Mouse (Mus musculus) skeletal muscle tissue, adult 2 months (tissue): ENCODE data around the gene Myo5a.

Source experiments
- DNase-seq: peaks from one replicate; pipeline ENCODE4 v3.0.0-alpha.2; 2012; ENCODE audit warnings: low read depth, low spot score

Myo5a gene

DNA sequence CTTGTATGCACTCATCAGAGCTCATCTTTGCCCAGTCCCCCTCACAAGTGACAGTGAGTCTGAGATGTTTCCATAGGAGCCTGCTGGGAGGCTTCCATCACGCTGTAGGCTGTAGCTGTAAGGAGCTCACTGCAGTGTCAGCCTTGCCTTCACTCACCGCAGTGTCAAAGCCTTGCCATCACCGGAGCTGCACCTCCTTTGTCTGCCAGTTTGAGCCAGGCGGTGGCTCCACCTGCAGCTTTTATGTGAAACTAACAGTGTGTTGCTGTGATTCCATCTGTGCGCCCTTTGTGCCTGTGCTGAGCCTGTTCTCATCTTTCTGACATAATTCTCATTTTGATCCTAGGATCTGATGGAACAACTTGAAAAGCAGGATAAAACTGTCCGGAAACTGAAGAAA lies 126.5 kb downstream of the Myo5a start:
- no peak for DNase-seq

DNA sequence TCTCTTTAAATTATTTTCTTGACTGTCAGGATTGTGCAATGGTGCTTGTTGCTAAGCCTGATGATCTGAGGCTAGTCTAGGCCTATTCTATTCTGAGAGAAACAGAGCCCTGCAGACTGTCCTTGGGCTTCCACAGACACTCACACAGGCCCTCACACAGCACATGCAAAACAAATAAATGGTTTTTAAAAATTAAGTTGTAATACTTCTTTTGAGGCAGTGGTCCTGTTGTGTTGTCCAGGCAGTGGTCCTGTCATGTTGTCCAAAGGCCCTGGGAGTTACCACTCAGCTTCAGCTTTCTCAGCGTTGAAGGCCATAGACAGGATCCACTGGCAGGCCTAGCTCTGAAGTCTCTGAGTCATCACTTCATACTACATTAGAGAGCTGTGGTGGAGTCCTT lies 130.7 kb downstream of the Myo5a start:
- DNase-seq: no peak

DNA sequence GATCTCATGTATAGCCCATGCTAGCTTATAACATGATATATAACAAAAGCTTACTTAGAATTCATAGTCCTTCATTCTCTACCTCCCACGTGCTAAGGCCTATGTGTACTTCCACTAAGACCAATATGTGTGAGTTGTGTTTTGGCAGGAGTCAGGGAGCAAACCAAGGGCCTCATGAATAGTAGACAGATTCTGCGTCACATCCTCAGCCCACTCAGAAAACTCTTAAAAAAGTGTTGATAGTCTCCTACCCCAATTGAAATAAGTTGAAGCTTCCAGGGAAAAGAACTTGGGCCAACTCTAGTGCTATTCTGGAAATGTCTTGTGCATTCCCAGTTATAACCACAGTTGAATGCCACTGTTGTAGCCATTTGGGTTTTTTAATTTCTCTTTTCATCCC lies 131.2 kb downstream of the Myo5a start:
- no peak for DNase-seq

DNA sequence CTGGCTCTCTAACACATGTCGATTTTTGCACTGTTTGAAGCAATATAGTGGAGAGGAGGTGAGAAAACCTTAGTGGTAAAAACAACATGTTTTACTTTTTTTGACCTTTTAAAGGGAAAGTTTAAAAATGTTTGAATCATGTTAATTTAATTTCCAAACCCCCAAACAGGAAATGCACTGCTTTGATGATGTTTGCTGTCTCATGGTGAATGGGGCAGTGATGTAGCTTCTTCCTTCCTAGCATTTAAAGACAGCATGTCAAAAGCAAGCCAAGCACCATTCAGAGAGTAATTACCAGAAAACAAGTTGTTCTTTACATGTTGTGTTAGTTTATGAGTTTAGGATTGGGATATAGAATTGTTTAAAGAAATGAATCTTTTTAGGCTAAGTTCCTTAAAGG lies 138.4 kb downstream of the Myo5a start:
- no peak for DNase-seq

DNA sequence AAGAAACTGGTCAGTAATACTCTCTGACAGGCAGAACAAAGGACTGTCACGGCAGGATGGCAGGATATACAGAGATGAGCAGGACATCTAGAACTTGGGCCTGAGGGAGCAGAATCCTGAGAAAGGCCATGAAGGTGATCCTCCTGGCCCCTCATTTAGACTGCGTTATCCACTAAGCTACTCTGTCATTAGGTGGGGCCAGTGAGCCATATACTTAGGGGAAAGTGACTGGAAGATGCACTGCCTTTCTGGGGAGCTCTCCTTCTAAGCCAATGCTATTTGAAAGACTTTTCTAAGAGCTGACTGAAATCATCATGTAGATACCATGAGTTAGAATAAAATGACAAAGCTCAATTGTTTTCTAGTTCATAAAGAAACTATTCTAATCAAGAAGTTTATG lies 139.5 kb downstream of the Myo5a start:
- DNase-seq: peak; percentile 10

DNA sequence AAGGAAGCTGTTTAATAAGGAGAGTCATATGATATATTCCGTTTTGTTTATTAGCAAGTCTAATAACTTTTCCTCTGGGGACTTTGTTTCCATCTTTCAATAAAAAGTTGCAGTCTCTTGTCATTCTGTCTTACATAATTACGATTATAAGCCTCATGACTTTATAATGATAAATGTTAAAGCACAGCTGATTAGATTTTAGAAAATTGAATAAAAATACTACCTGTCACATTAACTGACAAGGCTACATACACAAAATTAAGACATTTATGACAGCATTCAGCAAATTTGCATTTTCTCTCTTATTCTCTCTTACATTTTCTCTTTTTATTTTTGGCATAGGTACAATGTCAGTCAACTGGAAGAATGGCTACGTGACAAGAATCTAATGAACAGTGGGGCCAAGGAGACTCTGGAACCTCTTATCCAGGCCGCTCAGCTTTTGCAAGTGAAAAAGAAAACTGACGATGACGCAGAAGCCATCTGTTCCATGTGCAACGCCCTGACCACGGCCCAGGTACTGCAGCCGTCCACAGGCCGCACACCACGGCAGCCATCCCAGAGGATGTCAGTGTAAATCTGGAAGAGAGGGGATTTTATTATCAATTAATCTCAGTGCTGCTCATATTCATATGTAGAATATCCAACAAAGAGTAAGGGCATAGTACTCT lies 144.1 kb downstream of the Myo5a start:
- no peak for DNase-seq

DNA sequence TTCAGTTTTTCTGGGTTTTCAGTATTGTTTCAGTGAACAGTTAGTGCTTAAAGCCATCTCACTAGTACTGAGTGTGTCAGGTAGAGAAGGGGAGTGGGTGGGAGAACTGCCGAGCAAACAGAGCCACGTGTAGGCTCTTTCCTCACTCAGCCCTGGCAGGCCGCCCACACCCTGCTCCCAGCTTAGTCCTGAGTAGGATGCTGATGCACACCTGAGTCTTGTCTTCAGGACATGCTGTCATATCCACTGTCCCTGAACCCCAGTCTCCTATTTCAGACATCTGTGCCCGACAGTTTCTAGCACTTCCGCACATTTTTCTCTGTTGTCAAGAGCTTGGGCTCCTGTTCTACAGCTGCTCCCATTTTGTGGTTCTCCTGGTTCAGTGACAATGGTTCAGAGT lies 149.1 kb downstream of the Myo5a start:
- DNase-seq: no peak

DNA sequence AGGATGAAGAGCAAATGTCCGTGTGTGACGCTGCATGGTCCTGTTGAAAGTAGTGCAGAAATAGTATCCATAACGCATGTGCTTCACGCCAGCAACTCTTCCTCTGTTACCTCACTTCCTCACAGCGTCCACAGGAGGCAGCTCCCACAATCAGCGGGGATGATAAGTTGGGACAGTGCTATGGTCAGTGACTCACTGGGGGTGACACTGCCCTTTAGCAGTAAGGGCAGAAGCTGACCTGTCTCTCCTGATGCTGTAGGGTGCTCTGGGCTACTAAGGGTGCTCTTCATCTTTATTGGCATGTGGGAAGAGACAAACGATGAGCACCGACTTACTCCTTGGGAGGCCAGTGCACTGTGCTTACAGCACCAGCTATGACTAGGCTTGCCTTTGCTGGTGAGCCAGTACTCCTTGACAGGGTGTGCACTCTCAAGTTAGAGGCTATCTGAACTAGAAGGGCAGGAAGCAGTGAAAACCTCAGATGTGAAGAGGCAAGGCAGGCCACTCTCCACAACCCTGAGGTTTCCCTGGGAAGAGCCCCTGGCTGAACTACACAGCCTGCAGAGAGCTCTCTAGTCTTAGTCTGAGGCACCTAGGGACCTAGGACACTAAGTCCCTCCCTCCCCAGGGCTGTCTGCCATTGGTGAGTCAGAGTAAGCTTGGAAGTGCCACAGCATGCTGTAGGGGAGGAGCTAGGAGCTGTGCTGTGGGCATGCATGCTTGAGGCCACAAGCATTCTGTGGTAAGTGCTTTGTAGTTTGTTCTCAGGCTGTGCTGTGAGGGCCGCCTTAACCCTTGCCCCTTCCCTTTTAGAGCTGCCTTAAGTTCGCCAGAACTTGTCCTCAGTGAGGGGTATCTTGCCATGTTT lies 150.8 kb downstream of the Myo5a start:
- peak; percentile 29 for DNase-seq

DNA sequence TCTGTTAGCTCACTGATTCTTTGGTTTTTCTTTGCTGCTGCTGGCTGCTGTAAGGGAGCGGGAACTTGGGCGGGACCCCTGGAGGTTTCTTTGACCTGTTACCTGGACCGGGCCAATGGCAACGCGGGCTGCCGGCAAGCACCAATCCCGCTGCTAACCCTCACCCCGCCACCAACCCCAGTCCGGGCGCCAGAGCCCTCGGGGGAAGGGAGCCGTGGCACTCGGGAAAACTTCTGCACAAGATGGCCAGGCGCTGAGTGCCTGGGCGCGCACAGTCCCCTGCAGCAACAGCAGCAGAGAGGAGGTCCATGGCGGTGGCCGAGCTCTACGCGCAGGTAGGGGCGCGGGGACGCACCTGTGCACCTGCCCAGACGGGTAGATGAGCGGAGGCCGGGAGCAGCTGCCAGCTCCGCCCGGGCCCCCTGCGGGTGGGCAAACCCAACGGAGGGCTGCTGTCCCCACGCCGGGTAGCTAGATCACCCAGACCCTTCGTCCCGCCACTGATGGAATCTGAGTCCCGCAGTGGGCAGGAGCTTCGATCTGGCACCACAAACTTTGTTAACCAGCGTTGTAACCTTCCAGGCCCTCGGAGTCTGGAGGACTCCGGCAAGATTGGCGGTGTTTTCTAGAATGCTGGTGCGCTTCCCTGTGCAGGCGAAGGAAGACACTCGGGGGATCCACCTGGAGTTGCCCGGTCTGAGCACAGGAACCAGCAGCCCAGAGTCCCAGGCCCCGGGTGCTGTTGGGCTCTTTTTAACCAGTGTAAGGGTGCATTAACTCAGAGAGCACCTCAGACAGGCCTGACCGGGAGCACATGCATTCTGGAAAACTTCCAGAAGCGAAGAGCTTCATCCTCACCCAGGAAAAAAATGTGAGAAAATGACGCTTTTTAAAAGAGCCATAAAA lies 161.3 kb downstream of the Myo5a start, which contains the start of gene Myo5c:
Gene Myo5c, plus strand, starts transcription at position 180 of the 906 bp plus-strand sequence.
- peak; percentile 67 for DNase-seq

DNA sequence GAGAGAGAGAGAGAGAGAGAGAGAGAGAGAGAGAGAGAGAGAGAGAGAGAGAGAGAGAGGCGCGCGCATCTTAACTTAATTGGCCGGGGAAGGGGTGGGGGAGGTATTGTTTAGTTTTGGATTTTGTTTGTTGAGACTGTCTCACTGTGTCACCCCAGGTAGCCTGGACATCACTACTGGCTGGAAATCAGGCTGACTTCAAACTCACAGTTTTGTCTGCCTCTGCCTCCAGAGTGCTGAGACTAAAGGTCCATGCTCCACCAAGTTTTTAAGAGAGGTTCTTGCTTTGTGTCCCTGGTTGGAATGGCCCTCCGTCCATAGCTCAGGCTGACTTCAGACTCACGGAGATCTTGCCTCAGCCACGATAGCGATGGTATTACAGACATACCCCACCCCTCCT lies 162.0 kb downstream of the Myo5a start:
- no peak for DNase-seq

DNA sequence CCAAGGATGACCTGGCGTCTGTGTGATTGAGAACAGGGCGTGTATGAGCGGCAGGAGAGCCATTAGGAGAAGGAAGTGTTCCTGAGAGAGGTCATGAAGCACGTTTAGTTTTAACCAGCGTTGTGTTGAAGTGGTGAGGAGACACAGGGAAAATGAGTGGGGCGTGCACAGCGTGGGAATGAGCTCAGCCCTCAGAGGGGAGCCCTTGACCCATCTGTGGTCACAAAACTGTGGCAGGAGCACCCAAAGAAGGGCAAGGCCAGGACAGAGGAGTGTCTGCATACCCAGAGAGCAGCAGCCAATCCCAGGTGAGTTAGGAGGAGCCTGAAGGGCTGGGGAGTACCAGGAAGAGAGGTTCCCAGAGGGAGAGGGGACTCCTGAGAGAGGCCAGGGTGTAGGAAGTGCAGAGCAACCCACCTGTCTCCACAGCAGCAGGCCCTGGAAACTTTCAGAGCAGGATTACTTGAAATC lies 163.5 kb downstream of the Myo5a start:
- no peak for DNase-seq

DNA sequence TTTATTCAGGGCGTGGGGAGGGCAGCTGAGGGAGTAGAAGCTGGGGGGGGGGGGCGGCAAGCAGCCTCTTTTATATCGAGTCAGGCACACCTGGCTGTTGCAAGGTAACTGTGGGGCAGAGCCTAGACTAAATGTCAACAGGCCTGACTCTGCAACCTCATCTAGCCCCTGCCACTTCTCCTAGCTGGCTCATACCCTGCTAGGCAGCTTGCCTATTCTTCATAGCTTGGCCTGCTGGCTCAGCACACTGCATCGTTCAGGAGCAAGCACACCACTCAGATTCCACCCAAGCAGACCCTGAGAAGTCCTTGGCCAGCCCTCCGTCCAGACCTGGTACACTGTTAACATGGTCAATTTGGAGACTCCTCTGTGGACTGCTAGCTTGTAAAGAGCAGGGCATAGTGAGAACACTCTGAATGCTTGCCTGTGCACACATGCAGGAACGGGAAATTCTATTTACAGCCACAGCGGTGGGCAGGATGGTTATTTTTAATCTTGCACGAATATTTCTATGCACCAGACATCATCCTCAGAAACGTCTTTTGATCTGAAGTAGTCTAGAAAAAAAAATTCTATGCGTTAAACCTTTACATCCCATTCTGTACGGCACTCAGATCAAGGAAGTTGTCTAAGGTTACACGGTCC lies 164.3 kb downstream of the Myo5a start:
- DNase-seq: peak; percentile 69

DNA sequence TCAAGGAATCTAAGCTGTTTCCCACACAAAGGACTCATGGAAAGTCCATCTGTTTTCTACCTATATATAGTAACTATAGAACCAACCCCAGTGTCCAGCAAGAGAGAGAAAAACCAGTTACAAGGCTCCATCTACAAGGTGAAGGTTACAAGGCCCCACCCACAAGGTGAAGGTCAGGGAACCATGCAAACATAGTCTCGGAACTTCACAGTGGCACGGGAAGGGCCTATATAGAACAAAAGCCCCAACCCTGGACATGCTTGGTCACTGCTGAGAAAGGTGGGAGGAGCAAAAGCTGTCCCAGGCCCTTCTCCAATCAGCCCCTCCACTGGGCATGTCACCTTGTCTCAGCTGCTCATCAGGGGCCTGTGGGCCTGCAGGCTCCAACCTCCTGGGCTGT lies 164.9 kb downstream of the Myo5a start:
- no peak for DNase-seq

DNA sequence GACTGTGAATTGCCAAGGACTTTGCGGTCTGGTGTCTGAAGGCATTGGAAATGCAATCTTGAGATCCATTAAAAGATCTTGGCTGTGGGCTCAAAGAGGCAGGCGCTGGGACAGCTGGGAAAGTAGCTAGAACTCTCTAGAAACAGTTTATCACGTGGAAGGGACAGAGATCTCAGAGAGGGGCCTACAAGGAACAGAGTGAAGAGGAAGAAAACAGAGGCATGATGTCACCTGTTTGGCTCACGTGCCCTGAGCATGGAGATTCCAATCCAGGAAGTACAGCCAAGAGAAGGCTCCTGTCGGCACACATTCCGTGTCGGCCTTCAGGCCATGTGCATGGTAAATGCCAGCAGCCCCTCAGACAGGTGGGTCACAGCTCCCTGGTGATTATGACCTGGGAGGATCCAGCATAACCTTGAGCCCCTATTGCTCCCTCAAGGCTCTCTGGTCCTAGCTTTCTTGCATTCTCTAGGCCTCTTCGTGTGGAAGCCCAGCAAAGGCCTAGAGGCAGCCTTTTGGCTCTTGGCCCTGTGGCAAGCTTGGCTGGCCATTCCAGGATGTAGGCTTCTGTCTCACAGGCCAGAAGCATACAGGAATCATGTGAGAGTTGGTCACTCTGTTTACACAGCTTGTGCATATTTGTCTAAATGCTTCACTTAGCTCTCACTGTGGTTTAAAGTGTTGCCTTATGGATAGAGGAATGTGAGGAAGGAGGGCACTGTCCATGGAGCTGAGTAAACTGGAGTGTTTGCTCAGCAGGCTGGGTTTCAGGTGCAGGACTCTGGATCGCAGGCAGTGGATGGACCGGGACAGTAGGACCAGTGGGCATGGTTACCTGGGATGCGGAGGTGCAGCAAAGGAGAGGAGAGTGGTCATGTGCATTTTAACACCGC lies 165.8 kb downstream of the Myo5a start:
- peak; percentile 33 for DNase-seq

DNA sequence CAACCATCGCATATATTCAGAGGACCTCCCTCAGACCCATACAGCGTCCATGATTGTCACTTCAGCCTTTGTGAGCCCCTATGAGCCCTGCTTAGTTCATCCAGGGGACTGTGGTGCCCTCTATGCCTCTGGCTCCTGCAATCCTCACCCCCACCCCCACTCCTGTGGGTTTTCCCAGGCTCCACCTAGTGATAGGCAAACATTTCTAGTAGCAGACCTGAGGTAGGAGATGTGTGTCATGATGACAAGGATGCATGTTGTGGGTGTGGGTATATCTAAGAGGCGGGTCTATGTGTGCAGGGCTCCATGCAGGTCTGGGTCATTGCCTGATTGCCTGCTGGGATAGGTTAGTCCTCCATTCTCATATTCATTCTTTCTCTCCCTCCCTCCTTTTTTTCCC lies 167.4 kb downstream of the Myo5a start:
- DNase-seq: no peak

DNA sequence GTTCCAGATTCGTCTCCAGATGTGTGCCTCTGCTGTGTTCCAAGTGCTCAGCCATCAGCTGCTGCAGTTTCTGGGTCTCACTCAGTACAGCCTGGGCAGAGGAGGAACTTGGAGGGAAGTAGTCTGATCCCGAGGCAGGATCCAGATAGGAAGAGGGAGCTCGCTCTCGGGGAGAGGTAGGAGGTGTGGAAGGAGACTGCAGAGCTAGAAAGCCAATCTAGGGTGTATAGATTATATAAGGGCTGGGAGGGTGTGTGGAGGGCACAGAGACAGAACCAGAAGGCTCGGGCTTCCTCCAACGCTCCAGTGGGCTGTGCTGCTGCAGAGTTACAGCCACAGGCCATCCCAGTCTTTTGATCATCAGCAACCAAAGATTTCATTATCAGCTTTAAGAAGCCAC lies 172.2 kb downstream of the Myo5a start:
- DNase-seq: no peak

DNA sequence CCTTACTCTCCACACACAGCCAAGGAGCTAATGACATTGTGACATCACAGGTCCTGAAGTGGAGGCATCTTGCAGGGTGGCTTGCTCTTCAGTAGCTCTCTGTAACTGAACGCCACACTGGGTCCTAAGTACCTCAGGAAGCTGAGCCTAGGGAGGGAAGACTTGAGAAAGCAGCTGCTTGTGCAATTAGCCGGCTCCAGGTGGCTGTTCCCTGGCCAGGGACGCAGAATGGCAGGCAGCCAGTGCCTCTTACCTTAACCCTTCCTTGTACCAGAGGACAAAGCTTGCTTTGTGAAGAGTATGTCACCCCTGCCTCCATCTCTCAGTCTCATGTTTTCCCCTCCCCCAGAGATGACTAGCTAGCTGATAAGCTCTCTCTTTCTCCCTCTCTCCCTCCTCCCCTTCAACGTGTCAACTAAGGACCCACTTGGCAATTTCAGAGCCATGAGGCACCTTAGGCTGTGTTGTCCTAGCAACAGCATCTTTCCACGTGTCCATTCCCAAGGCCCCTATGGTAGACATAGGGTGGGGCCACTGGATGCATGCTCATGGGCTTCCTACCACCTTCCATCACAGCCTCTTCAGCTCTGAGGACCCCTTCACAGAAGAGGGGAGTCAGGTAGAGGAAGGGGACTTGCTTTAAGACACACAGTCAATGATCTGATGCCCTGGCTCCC lies 173.1 kb downstream of the Myo5a start:
- DNase-seq: no peak

DNA sequence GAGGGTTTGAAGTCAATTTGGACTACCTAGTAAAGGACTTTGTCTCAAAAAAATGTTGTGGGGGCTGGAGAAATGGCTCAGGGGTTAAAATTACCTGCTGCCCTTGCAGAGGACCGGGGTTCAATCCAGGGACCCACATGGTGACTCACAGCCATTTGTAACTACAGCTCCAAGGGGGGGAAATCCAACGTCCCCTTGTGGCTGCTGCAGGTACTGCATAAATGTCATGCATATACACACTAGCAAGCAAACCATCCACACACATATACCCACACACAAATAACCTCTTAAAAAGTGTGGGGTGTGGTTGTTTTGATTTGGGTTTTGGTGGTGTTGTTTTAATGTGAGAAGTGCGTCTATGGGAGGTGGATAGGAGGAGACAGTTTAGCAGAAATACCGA lies 173.7 kb downstream of the Myo5a start:
- DNase-seq: no peak

DNA sequence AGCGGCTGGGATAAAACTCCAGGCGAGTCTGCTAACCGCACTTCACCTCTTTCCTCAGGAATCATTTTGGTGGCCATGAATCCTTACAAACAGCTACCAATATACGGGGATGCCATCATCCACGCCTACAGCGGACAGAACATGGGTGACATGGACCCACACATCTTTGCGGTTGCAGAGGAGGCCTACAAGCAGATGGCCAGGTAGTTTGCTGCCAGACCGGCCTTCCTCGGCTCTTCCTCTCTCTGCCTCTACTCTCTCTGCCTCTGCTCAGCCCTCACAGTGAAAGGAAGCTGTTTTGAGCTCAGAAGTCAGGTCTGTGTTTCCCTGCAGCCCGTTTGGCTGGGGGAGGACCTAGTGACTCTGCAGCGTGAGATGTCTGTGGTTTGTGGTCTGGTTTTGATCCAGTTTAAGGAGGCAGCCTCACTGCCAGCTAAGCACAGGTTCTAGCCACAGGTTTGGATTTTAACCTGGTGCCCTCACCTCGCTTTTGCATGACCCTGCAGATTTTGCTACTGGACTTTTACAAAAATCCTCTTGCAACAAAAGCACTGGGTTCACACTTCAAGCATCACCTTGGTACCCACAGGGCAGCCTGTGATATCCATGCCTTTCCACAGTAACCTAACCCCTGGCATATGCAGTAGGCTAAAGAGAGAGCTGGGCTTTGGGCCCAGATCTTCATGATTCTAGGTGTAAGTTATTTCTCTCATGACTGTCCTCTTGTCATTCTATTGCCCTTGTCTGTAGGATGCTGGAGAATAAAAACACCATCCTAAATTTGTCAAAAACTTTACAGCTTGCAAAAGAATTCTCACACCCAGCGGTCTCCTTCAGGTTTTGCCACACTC lies 175.5 kb downstream of the Myo5a start:
- no peak for DNase-seq
